Mouse (Mus musculus): ENCODE measurements around the gene Igsf3.

- no peak for TF ChIP-seq POLR2A (IDR thresholded peaks at IDR 0.05; ENCODE audit: control insufficient read depth in 1 of 2, insufficient read depth in 1 of 2, low read depth in 1 of 2, low read length in 2 of 2, poor library complexity in 1 of 2)
- TF ChIP-seq MAX (IDR thresholded peaks at IDR 0.05; ENCODE audit: low read length), result no peak
- no peak for TF ChIP-seq CTCF (IDR thresholded peaks at IDR 0.05 in 2 of 3, conservative IDR thresholded peaks at IDR 0.05 in 1 of 3; ENCODE audit: control insufficient read depth in 1 of 3, insufficient read depth in 1 of 3, low read depth in 2 of 3, low read length in 3 of 3, poor library complexity in 1 of 3, severe bottlenecking in 1 of 3)
- no peak for TF ChIP-seq NRF1 (IDR thresholded peaks at IDR 0.05; ENCODE audit: insufficient read depth, low read depth, low read length, poor library complexity, severe bottlenecking)
- no peak for TF ChIP-seq MXI1 (IDR thresholded peaks at IDR 0.05; ENCODE audit: low read depth, low read length)
- no peak for TF ChIP-seq RCOR1 (IDR thresholded peaks at IDR 0.05; ENCODE audit: low read depth, low read length)
- no peak for TF ChIP-seq HCFC1 (IDR thresholded peaks at IDR 0.05; ENCODE audit: low read depth, low read length)
- TF ChIP-seq ZMIZ1 (IDR thresholded peaks at IDR 0.05; ENCODE audit: low read depth, low read length), result no peak
- no peak for TF ChIP-seq POLR2AphosphoS2 (IDR thresholded peaks at IDR 0.05; ENCODE audit: low read length)
- TF ChIP-seq POLR2AphosphoS5 (IDR thresholded peaks at IDR 0.05; ENCODE audit: borderline replicate concordance, low read depth, low read length), result no peak
- no peak for TF ChIP-seq TCF12 (IDR thresholded peaks at IDR 0.05; ENCODE audit: low read depth, low read length)
- no peak for TF ChIP-seq KAT2A (conservative IDR thresholded peaks at IDR 0.05; ENCODE audit: low read depth, low read length)
- no peak for TF ChIP-seq EP300 (IDR thresholded peaks at IDR 0.05; ENCODE audit: low read depth in 1 of 2, low read length in 2 of 2)
Observed at GRCm38 (mm10) chr3:101343199-101343924, 33.5 kb upstream of the Igsf3 start.
